Mouse (Mus musculus): ENCODE measurements at regions not wholly inside any gene's neighbourhood (a gene's known extent, or its start where the extent isn't known, plus 50 kb on each side); places are given as distances from the start of the nearest gene placed in this dataset.

GRCm38 (mm10) chr14:54107204-54107796 is 146.6 kb downstream of the Dad1 start:
- no peak overlapping the region for H3K27ac ChIP-seq (ENCODE audit: insufficient read depth, low read length)
- no peaks in the 10 kb centered on the region for H3K4me1 ChIP-seq (ENCODE audit: control insufficient read depth, insufficient read depth, low read length)
- DNase-seq = no peak
- 82% methylated on average over 7 of the region's 7 CpGs for WGBS
- no peak overlapping the region for H3K4me3 ChIP-seq (replicated peaks; ENCODE audit: insufficient read depth, low read depth, low read length)
- no peaks in the 10 kb centered on the region for H3K27me3 ChIP-seq (ENCODE audit: control insufficient read depth, insufficient read depth, low read length)
- no peak for TF ChIP-seq POLR2A (IDR thresholded peaks at IDR 0.05; ENCODE audit: borderline replicate concordance, insufficient read depth, low read length)

GRCm38 (mm10) chr14:54104243-54104642 is 149.7 kb downstream of the Dad1 start:
- WGBS = 75% methylated on average over 6 of the region's 6 CpGs
- Histone ChIP-seq H3K27me3 (ENCODE audit: control insufficient read depth, insufficient read depth, low read length) (no peaks in the 10 kb centered on the region), H3K27ac (ENCODE audit: insufficient read depth, low read length) (no peak overlapping the region), H3K4me1 (ENCODE audit: control insufficient read depth, insufficient read depth, low read length) (no peaks in the 10 kb centered on the region), H3K4me3 (replicated peaks; ENCODE audit: insufficient read depth, low read depth, low read length) (no peak overlapping the region)
- no peak for DNase-seq
- no peak for TF ChIP-seq CTCF (IDR thresholded peaks at IDR 0.05; ENCODE audit: borderline replicate concordance, insufficient read depth, low read depth, low read length)
- no peak for TF ChIP-seq POLR2A (IDR thresholded peaks at IDR 0.05; ENCODE audit: borderline replicate concordance, insufficient read depth, low read length)

GRCm38 (mm10) chr14:54103541-54103940 is 150.4 kb downstream of the Dad1 start:
- Histone ChIP-seq H3K4me1 (ENCODE audit: control insufficient read depth, insufficient read depth, low read length) (no peaks in the 10 kb centered on the region), H3K4me3 (replicated peaks; ENCODE audit: insufficient read depth, low read depth, low read length) (no peak overlapping the region), H3K27ac (ENCODE audit: insufficient read depth, low read length) (no peak overlapping the region), H3K27me3 (ENCODE audit: control insufficient read depth, insufficient read depth, low read length) (no peaks in the 10 kb centered on the region)
- WGBS = 69% methylated on average over 5 of the region's 5 CpGs
- no peak for TF ChIP-seq CTCF (IDR thresholded peaks at IDR 0.05; ENCODE audit: borderline replicate concordance, insufficient read depth, low read depth, low read length)
- TF ChIP-seq POLR2A (IDR thresholded peaks at IDR 0.05; ENCODE audit: borderline replicate concordance, insufficient read depth, low read length) = no peak
- DNase-seq = no peak

- DNase-seq = no peak
- Histone ChIP-seq H3K4me3 (replicated peaks; ENCODE audit: insufficient read depth, low read depth, low read length) (no peak overlapping the region), H3K27me3 (ENCODE audit: control insufficient read depth, insufficient read depth, low read length) (no peaks in the 10 kb centered on the region), H3K4me1 (ENCODE audit: control insufficient read depth, insufficient read depth, low read length) (no peaks in the 10 kb centered on the region), H3K27ac (ENCODE audit: insufficient read depth, low read length) (no peak overlapping the region)
- WGBS = 74% methylated on average over 3 of the region's 3 CpGs
- TF ChIP-seq POLR2A (IDR thresholded peaks at IDR 0.05; ENCODE audit: borderline replicate concordance, insufficient read depth, low read length) = no peak
- no peak for TF ChIP-seq CTCF (IDR thresholded peaks at IDR 0.05; ENCODE audit: borderline replicate concordance, insufficient read depth, low read depth, low read length)
Measured at GRCm38 (mm10) chr14:54103115-54103514, 150.8 kb downstream of the Dad1 start.

GRCm38 (mm10) chr14:54101775-54102174 is 152.1 kb downstream of the Dad1 start:
- no peaks in the 10 kb centered on the region for H3K27me3 ChIP-seq (ENCODE audit: control insufficient read depth, insufficient read depth, low read length)
- H3K4me3 ChIP-seq (replicated peaks; ENCODE audit: insufficient read depth, low read depth, low read length) = no peak overlapping the region
- TF ChIP-seq POLR2A (IDR thresholded peaks at IDR 0.05; ENCODE audit: borderline replicate concordance, insufficient read depth, low read length) (no peak), CTCF (IDR thresholded peaks at IDR 0.05; ENCODE audit: borderline replicate concordance, insufficient read depth, low read depth, low read length) (no peak)
- H3K27ac ChIP-seq (ENCODE audit: insufficient read depth, low read length) = no peak overlapping the region
- no peak for DNase-seq
- H3K4me1 ChIP-seq (ENCODE audit: control insufficient read depth, insufficient read depth, low read length) = no peaks in the 10 kb centered on the region
- WGBS = 53% methylated on average over 3 of the region's 3 CpGs

- no peak for TF ChIP-seq CTCF (IDR thresholded peaks at IDR 0.05; ENCODE audit: borderline replicate concordance, insufficient read depth, low read depth, low read length)
- no peak for TF ChIP-seq POLR2A (IDR thresholded peaks at IDR 0.05; ENCODE audit: borderline replicate concordance, insufficient read depth, low read length)
- DNase-seq = no peak
- Histone ChIP-seq H3K4me3 (replicated peaks; ENCODE audit: insufficient read depth, low read depth, low read length) (no peak overlapping the region), H3K27ac (ENCODE audit: insufficient read depth, low read length) (no peak overlapping the region), H3K27me3 (ENCODE audit: control insufficient read depth, insufficient read depth, low read length) (no peaks in the 10 kb centered on the region), H3K4me1 (ENCODE audit: control insufficient read depth, insufficient read depth, low read length) (no peaks in the 10 kb centered on the region)
- WGBS = 94% methylated on average over 6 of the region's 6 CpGs
Measured at GRCm38 (mm10) chr14:54099360-54099759, 154.5 kb downstream of the Dad1 start.

- 73% methylated on average over 10 of the region's 10 CpGs for WGBS
- Histone ChIP-seq H3K27ac (ENCODE audit: insufficient read depth, low read length) (no peak overlapping the region), H3K4me3 (replicated peaks; ENCODE audit: insufficient read depth, low read depth, low read length) (no peak overlapping the region), H3K4me1 (ENCODE audit: control insufficient read depth, insufficient read depth, low read length) (no peaks in the 10 kb centered on the region), H3K27me3 (ENCODE audit: control insufficient read depth, insufficient read depth, low read length) (no peaks in the 10 kb centered on the region)
- no peak for DNase-seq
- TF ChIP-seq POLR2A (IDR thresholded peaks at IDR 0.05; ENCODE audit: borderline replicate concordance, insufficient read depth, low read length) = no peak
Measured at GRCm38 (mm10) chr14:54098122-54098775, 155.7 kb downstream of the Dad1 start.

GRCm38 (mm10) chr14:54097026-54097425 is 156.9 kb downstream of the Dad1 start:
- TF ChIP-seq CTCF (IDR thresholded peaks at IDR 0.05; ENCODE audit: borderline replicate concordance, insufficient read depth, low read depth, low read length) (no peak), POLR2A (IDR thresholded peaks at IDR 0.05; ENCODE audit: borderline replicate concordance, insufficient read depth, low read length) (no peak)
- H3K4me3 ChIP-seq (replicated peaks; ENCODE audit: insufficient read depth, low read depth, low read length) = no peak overlapping the region
- H3K27ac ChIP-seq (ENCODE audit: insufficient read depth, low read length) = no peak overlapping the region
- H3K4me1 ChIP-seq (ENCODE audit: control insufficient read depth, insufficient read depth, low read length) = no peaks in the 10 kb centered on the region
- H3K27me3 ChIP-seq (ENCODE audit: control insufficient read depth, insufficient read depth, low read length) = no peaks in the 10 kb centered on the region
- WGBS = 83% methylated on average over 2 of the region's 2 CpGs
- DNase-seq = no peak

All from cerebellum, adult 2 months (tissue).